Mouse (Mus musculus): ENCODE results near the gene Stag2. TPM values are rescaled to one million over a fixed set of nuclear protein-coding genes. Genes with fewer than 3 reads are reported as not detected.

Gene Stag2
- polyA plus RNA-seq (2012; ENCODE audit: insufficient read depth, insufficient read length, missing spikeins) = 71.2 and 72.5 TPM in 2 replicates

DNA sequence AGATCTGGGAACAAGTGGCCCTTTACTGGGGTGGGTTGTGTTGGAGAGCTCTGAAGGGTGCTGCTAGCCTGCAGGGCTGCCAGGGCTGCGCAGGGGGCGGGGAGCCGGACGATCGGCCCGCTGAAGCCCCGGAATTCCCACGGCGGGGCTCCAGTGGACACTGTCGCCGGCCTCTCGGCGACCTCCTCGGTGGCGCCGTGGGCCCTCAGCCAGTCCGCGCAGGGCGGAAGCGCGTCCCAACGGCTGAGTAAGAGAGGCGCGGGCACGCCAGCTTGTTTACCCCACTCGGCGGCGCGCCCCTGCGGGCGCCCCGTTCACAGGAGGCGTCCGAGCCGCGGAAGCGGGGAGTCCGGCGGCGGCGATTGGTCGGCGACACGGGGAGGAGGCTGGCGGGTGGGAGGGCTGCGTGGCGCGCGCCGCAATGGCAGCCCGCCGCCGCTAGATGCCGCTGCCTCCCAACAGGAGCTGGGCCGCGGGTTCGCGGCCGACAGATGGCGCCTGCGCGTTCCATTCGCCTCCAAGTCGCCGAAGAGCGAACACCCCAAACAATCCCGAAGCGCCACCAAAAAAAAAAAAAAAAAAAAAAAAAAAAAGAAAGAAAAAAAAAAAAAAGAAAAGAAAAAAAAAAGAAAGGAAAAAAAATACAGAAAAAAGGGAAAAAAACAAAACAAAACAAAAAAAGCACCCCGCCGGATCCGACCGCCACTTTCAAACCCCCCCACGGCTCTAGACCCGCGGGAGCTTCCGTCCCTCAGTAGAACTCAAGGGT lies at the start of gene Stag2:
TSS of gene Stag2 (plus strand) at position 530 of the 769 bp plus-strand sequence.
- peak within 1 kb of the TSS; percentile 96 for H3K27ac ChIP-seq (ENCODE audit: insufficient read depth, low read depth, low read length)
- H3K4me1 ChIP-seq (ENCODE audit: control insufficient read depth, insufficient read depth, low read length) = peaks cover 8% of the 10 kb centered on the region
- H3K4me3 ChIP-seq (ENCODE audit: insufficient read depth, low read length) = peak within 1 kb of the TSS; percentile 64
- TF ChIP-seq CTCF (IDR thresholded peaks at IDR 0.05; ENCODE audit: low read depth, low read length) (peak; percentile 37), POLR2A (IDR thresholded peaks at IDR 0.05; ENCODE audit: borderline replicate concordance, low read depth, low read length) (no peak)

DNA sequence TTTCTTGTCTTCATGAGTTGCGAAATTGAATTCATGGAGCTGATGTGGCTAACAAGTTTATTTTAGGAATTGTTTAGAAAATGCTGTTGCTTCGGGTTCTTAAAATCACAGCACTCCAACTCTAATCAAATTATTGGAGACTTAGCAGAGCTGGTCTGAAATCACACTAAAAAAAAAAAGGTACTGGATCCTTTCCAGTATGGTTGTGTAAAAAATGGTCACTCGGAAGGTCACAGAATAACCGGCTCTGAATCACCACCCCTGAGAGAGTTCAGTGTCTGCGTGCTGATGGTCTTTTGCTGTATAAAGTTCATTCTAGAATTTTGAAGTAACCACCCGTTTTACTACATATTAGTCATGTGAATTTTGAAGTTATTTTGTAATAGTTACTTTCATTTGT lies 42.0 kb upstream of the Stag2 start:
- Histone ChIP-seq H3K4me3 (ENCODE audit: insufficient read depth, low read length) (no peak overlapping the region), H3K4me1 (ENCODE audit: control insufficient read depth, insufficient read depth, low read length) (peaks cover 3% of the 10 kb centered on the region; the same call in 1 of the 2 replicates), H3K27ac (ENCODE audit: insufficient read depth, low read depth, low read length) (peak overlapping the region; percentile 23; the same call in 1 of the 2 replicates)
- no peak for TF ChIP-seq CTCF (IDR thresholded peaks at IDR 0.05; ENCODE audit: low read depth, low read length)
- no peak for TF ChIP-seq POLR2A (IDR thresholded peaks at IDR 0.05; ENCODE audit: borderline replicate concordance, low read depth, low read length)

DNA sequence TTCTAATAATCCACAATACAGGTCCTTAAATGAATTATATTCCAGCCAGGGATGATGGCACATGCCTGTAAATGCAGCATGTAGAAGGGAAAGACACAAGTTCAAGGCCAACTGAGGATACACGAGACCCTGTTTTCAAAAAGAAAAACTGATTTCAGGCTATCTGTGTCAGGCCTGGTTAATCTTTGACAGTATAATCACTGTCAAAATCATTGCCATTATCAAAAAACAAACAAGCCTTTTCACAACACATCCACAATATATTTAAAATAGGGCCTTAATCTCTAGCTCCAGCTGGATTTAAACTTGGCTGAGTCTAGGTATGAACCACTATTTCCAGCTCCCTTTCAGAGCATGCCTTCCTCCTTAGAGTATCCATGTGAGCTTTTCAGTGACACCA lies 38.5 kb upstream of the Stag2 start:
- Histone ChIP-seq H3K27ac (ENCODE audit: insufficient read depth, low read depth, low read length) (no peak overlapping the region), H3K4me3 (ENCODE audit: insufficient read depth, low read length) (no peak overlapping the region), H3K4me1 (ENCODE audit: control insufficient read depth, insufficient read depth, low read length) (peaks cover 4% of the 10 kb centered on the region)
- TF ChIP-seq CTCF (IDR thresholded peaks at IDR 0.05; ENCODE audit: low read depth, low read length) = no peak
- TF ChIP-seq POLR2A (IDR thresholded peaks at IDR 0.05; ENCODE audit: borderline replicate concordance, low read depth, low read length) = no peak

DNA sequence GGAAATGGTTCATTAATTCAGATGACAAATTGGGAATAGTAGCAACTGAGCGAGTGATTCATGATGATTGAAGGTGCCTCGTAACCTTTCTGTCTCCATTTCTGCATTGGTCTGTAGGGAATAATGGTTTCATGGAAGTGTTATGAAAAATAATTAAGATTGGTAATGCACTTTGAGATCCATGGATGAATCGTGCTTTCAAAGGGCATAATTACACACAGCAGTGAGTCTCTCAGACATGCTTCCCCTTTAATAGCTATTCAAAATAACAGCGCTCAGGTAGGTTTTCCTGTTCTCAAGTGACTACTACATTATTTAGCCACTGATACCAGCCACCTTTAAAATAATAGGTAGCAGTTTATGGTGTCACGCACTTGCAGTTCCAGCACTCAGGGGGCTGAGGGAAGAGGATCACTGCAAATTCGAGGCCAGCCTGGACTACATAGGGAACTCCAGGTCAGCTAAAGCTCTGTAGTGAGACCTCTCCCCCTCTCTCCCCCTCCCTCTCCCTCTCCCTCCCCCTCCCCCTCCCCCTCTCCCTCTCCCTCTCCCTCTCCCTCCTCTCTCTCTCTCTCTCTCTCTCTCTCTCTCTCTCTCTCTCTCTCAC lies 29.6 kb upstream of the Stag2 start:
- no peak overlapping the region for H3K27ac ChIP-seq (ENCODE audit: insufficient read depth, low read depth, low read length)
- TF ChIP-seq CTCF (IDR thresholded peaks at IDR 0.05; ENCODE audit: low read depth, low read length) (no peak), POLR2A (IDR thresholded peaks at IDR 0.05; ENCODE audit: borderline replicate concordance, low read depth, low read length) (no peak)
- no peak overlapping the region for H3K4me3 ChIP-seq (ENCODE audit: insufficient read depth, low read length)
- H3K4me1 ChIP-seq (ENCODE audit: control insufficient read depth, insufficient read depth, low read length) = peaks cover 17% of the 10 kb centered on the region

DNA sequence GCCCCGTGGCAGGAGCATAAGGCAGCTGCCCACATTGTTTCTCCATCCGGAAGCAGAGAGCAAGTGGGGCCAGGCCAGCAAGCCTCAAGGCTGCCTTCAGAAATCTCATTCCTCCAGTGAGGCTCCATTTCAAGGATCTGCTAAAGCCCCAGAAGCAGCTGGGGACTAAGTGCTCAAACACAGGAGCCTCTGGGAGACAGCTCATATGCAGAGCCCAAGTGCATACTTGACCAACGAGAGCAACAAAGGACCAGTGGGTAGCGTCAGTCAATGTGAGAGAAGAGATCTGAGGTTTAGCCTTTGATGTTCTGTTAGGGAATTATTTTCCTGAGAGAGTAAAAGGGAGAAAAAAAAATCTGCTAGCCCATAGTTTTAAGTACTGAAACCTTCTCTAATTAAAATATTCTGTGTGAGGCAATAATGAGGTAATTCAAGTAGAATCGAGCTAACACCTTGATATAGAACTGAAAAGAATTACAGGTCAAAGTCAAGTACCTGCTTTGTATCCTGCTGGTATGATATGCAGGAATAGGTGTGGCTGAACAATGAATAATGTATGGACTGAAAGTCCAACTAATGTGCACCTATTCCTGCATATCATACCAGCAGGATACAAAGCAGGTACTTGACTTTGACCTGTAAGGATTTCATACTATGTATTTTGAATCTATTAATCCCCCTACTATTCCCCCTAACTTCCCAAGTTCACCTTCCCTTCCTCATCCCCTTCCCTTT lies 24.0 kb upstream of the Stag2 start:
- Histone ChIP-seq H3K4me1 (ENCODE audit: control insufficient read depth, insufficient read depth, low read length) (peaks cover 8% of the 10 kb centered on the region; the same call in 1 of the 2 replicates), H3K4me3 (ENCODE audit: insufficient read depth, low read length) (no peak overlapping the region), H3K27ac (ENCODE audit: insufficient read depth, low read depth, low read length) (no peak overlapping the region)
- TF ChIP-seq POLR2A (IDR thresholded peaks at IDR 0.05; ENCODE audit: borderline replicate concordance, low read depth, low read length) (no peak), CTCF (IDR thresholded peaks at IDR 0.05; ENCODE audit: low read depth, low read length) (no peak)

DNA sequence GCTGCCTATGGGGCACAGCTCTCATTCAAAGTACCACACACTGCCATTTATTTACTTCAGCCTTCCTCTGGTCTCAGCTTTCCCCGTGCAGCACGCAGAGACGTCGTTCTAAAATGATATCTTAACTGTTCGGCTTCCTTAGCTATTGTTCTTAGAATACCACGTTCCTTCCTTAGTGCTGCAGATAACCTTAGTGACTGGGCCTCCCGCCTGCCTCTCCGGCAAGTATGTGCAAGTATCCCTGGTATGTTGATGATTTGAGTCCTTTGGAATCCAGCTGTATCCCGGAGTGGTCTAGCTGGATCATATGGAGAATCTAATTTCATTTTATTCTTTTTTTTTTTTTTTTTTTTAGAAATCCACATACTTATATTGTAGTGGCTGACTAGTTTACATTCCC lies 9.2 kb upstream of the Stag2 start:
- Histone ChIP-seq H3K4me1 (ENCODE audit: control insufficient read depth, insufficient read depth, low read length) (peaks cover 4% of the 10 kb centered on the region; the same call in 1 of the 2 replicates), H3K27ac (ENCODE audit: insufficient read depth, low read depth, low read length) (no peak overlapping the region), H3K4me3 (ENCODE audit: insufficient read depth, low read length) (no peak overlapping the region)
- no peak for TF ChIP-seq CTCF (IDR thresholded peaks at IDR 0.05; ENCODE audit: low read depth, low read length)
- no peak for TF ChIP-seq POLR2A (IDR thresholded peaks at IDR 0.05; ENCODE audit: borderline replicate concordance, low read depth, low read length)

DNA sequence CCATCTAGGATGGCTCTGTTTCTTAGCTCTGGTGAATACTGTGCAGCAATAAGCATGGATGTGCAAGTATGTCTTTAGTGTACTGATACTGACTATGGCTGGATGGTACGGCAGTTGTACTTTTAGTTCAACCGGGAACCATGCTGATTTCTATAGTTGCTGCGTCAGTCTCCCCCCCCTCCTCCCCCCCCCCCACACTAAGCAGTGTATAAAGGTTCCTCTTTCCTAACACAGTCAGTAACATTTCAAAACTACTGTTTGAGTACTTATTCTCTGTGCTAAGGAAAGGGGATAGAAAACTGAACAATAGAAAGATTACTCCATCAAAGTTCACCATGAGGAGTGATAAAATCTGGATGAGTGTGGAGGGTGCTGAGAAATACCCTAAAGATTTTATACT lies 6.5 kb upstream of the Stag2 start:
- H3K4me1 ChIP-seq (ENCODE audit: control insufficient read depth, insufficient read depth, low read length) = peaks cover 12% of the 10 kb centered on the region
- TF ChIP-seq CTCF (IDR thresholded peaks at IDR 0.05; ENCODE audit: low read depth, low read length) (no peak), POLR2A (IDR thresholded peaks at IDR 0.05; ENCODE audit: borderline replicate concordance, low read depth, low read length) (no peak)
- H3K27ac ChIP-seq (ENCODE audit: insufficient read depth, low read depth, low read length) = peak overlapping the region; percentile 40; the same call in 1 of the 2 replicates
- peak overlapping the region; percentile 30; the same call in 1 of the 2 replicates for H3K4me3 ChIP-seq (ENCODE audit: insufficient read depth, low read length)

DNA sequence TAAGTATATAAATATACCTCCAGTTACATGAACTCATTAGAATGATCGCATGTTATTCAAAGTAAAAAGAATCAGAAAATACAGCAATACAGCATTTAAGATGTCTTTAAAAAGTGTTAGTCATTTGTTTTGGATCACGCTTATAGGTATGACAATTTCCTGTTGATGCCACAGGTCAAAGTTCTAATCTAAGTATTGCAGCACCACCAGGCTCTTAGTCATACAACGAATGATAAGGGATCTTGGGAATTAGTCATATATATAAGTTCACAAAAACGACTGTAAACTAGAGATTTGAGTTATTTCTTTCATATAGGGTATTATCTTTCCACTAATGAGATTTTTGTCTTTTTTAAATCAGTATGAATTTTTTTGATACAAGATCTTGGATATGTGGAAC lies 5.1 kb upstream of the Stag2 start:
- H3K4me3 ChIP-seq (ENCODE audit: insufficient read depth, low read length) = no peak overlapping the region
- no peak overlapping the region for H3K27ac ChIP-seq (ENCODE audit: insufficient read depth, low read depth, low read length)
- peaks cover 12% of the 10 kb centered on the region for H3K4me1 ChIP-seq (ENCODE audit: control insufficient read depth, insufficient read depth, low read length)
- TF ChIP-seq POLR2A (IDR thresholded peaks at IDR 0.05; ENCODE audit: borderline replicate concordance, low read depth, low read length) = no peak
- TF ChIP-seq CTCF (IDR thresholded peaks at IDR 0.05; ENCODE audit: low read depth, low read length) = no peak

DNA sequence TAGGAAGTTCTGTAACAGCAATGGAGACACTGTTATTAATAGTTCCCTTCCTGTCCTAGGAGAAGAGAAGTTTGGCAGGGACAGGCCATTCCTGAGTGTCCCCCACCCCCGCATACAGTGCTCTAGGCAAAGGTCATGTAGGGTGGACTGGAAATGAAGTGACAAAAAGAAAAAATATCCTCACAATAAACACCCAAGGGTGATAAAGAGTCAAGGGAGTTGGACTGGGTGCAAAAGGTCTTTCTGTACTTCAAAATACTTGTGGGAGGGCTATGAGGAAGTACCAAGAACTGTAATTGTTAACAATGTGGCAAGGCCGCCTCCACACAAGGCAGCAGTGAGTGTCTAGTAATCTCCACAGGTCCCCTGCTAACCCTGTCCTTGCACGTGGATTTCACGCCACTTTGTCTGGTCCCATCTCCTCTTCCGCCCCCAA lies 1.1 kb upstream of the Stag2 start:
- Histone ChIP-seq H3K27ac (ENCODE audit: insufficient read depth, low read depth, low read length) (peak overlapping the region; percentile 94), H3K4me1 (ENCODE audit: control insufficient read depth, insufficient read depth, low read length) (peaks cover 9% of the 10 kb centered on the region), H3K4me3 (ENCODE audit: insufficient read depth, low read length) (no peak overlapping the region)
- TF ChIP-seq POLR2A (IDR thresholded peaks at IDR 0.05; ENCODE audit: borderline replicate concordance, low read depth, low read length) = no peak
- no peak for TF ChIP-seq CTCF (IDR thresholded peaks at IDR 0.05; ENCODE audit: low read depth, low read length)
